Mouse (Mus musculus) liver, embryonic 14.5 days (tissue): ENCODE results near the gene Olfr709-ps1. TPM values are rescaled to one million over a fixed set of nuclear protein-coding genes. Genes with fewer than 3 reads are reported as not detected.
"Not testable (repeated sequence)": the region's sequence is repeated elsewhere in the genome, so short reads cannot be mapped to it uniquely, and the experiment has no call there.

Experiments
- ATAC-seq: fragments of 200-750 bp; cut with Nextera tagmentation; 2 replicates; pipeline ENCODE4 v1.8.0; 2017; ENCODE audit warnings: moderate number of reproducible peaks, mild to moderate bottlenecking, moderate library complexity; ENCODE audit not compliant: insufficient read depth
- DNase-seq, 3 experiments: peaks; one replicate each; pipeline ENCODE4 v3.0.0-alpha.2; 2012 to 2013; ENCODE audit warnings: low read depth in 3 of 3, low spot score in 3 of 3
- H3K27ac ChIP-seq: fragments of 300-500 bp; sonication (generic); 2 replicates; pipeline ENCODE4 v1.5.1; 2014; ENCODE audit warnings: moderate library complexity, mild to moderate bottlenecking, control low read depth, inconsistent platforms
- H3K27me3 ChIP-seq: fragments of 300-500 bp; sonication (generic); 2 replicates; pipeline ENCODE4 v1.6.1; 2014; ENCODE audit warnings: mild to moderate bottlenecking, low read length, moderate library complexity; ENCODE audit not compliant: control insufficient read depth, insufficient read depth
- H3K36me3 ChIP-seq: fragments of 300-500 bp; sonication (generic); replicated peaks from 2 replicates; pipeline ENCODE4 v1.6.1; 2014; ENCODE audit warnings: low read depth; ENCODE audit not compliant: control insufficient read depth, insufficient read depth
- H3K4me1 ChIP-seq, 2 experiments: fragments of 200-500 bp in 1 of 2; fragments of 300-500 bp in 1 of 2; sonication (generic) in 1 of 2; replicated peaks; 2 replicates each; pipeline ENCODE4 v1.6.1; 2012 to 2014; ENCODE audit warnings: antibody characterized with exemption in 1 of 2, inconsistent platforms in 1 of 2, low read length in 1 of 2; ENCODE audit not compliant: control insufficient read depth in 2 of 2, insufficient read depth in 2 of 2
- H3K4me2 ChIP-seq: fragments of 300-500 bp; sonication (generic); 2 replicates; pipeline ENCODE4 v1.6.1; 2014; ENCODE audit warnings: low read depth, mild to moderate bottlenecking, control low read depth, moderate library complexity
- H3K4me3 ChIP-seq, 2 experiments: fragments of 200-500 bp in 1 of 2; fragments of 300-500 bp in 1 of 2; sonication (generic) in 1 of 2; 2 replicates each; pipeline ENCODE4 v1.5.1; 2012 to 2014; ENCODE audit warnings: low read depth in 2 of 2, low read length in 2 of 2, mild to moderate bottlenecking in 2 of 2, control low read depth in 1 of 2, inconsistent platforms in 1 of 2, moderate library complexity in 1 of 2; ENCODE audit not compliant: insufficient read depth in 1 of 2
- H3K9ac ChIP-seq: fragments of 300-500 bp; sonication (generic); replicated peaks from 2 replicates; pipeline ENCODE4 v1.6.1; 2014; ENCODE audit warnings: mild to moderate bottlenecking, control low read depth, moderate library complexity
- H3K9me3 ChIP-seq: fragments of 300-500 bp; sonication (generic); 2 replicates; pipeline ENCODE4 v1.6.1; 2016; ENCODE audit warnings: low read length, mixed read lengths; ENCODE audit not compliant: control insufficient read depth
- CTCF ChIP-seq: IDR thresholded peaks from 2 replicates; pipeline ENCODE4 v1.5.1; 2016; ENCODE audit warnings: antibody characterized with exemption, low read depth, control low read depth
- EP300 ChIP-seq: IDR thresholded peaks from 2 replicates; pipeline ENCODE4 v1.6.1; 2016; ENCODE audit warnings: antibody characterized with exemption, low read depth
- WGBS: fragments of 180-500 bp; shearing (Covaris S2); extraction: QIAGEN DNeasy Blood & Tissue Kit; methylation state at CpG from one replicate; pipeline ENCODE4 v1.1.7; 2014; ENCODE audit not compliant: insufficient replicate concordance; 5-methylcytosine and 5-hydroxymethylcytosine counted together
- polyA plus RNA-seq, 2 experiments: library from polyadenylated mRNA; depleted of rRNA in 1 of 2; stranded (reverse) in 1 of 2; unstranded in 1 of 2; fragments of >200 nt; fragmentation: Nextera tagmentation in 1 of 2; extraction: Ambion mirVana in 1 of 2; gene quantifications; 2 replicates each; pipeline versions ENCODE4 v1.2.1 to v1.2.3; 2012 to 2014

Olfr709-ps1 gene
- polyA plus RNA-seq, 2 experiments, result not detected

DNA sequence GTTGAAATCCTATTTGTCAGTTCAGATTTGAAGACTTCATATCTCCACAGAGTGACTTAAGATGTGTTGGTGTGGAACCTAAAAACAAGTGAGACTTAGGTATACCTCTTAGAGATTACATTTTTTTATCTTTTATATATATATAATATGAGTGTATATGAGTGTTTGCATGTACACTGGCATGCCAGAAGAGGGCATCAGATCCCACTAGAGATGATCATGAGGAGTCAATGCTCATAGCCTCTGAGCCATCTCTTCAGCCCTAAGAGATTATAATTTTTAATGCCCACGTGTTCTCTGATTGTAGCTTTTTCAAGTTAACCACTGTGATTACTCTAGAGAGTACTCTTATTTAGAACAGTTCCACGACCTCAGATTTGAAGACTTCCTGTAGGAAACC is 24.3 kb downstream of the Olfr709-ps1 start, which contains the start of gene Olfr1532-ps1:
TSS of gene Olfr1532-ps1 (plus strand) at position 326 of the 400 bp plus-strand sequence.
- WGBS, result 20% methylated on average over 2 of the region's 2 CpGs

GRCm38 (mm10) chr7:106901141-106901540 is 30.9 kb downstream of the Olfr709-ps1 start, which contains the start of gene Olfr707:
Gene Olfr707 (minus strand): TSS chr7:106901241.
- not testable (repeated sequence) for H3K4me2 ChIP-seq, H3K9ac ChIP-seq, DNase-seq, H3K27me3 ChIP-seq, H3K4me3 ChIP-seq, H3K9me3 ChIP-seq, H3K4me1 ChIP-seq, H3K36me3 ChIP-seq, H3K27ac ChIP-seq, ATAC-seq
- WGBS, result 58% methylated on average over 3 of the region's 3 CpGs

More for the DNA sequence above, 24.3 kb downstream of the Olfr709-ps1 start, which contains the start of gene Olfr1532-ps1:
- ATAC-seq, result no peak
- no peak for DNase-seq
- Histone ChIP-seq H3K27ac (no peak within 1 kb of the TSS), H3K4me1 (no peaks in the 10 kb centered on the region), H3K36me3 (no peaks in the 10 kb centered on the region), H3K4me3 (no peak within 1 kb of the TSS), H3K9me3 (no peaks in the 10 kb centered on the region), H3K9ac (no peak within 1 kb of the TSS), H3K27me3 (no peaks in the 10 kb centered on the region), H3K4me2 (no peak within 1 kb of the TSS)
- TF ChIP-seq EP300 (no peak), CTCF (no peak)

DNA sequence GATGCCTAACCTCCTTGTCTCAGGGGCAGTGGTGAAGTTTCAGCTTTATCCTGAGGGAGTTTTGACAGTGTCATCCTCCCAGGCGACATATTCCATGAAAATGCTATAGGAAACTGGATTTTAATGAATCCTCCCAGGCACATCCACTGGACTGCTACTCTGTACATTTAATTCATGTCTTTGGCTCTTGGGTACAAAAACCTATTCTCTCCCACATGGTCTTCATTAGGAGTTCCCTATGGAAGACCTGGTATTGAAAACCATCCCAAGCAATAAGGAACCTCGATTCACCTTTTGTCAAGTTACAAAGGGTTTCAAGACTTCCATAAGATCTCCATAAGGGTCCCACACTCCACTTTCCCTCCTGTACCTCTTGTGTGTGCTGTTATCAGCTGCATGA is 44.0 kb downstream of the Olfr709-ps1 start, which contains the start of gene Olfr706:
TSS of gene Olfr706 (minus strand) at position 101 of the 400 bp plus-strand sequence.
- no peaks in the 10 kb centered on the region for H3K4me1 ChIP-seq
- H3K27ac ChIP-seq, result no peak within 1 kb of the TSS
- 64% methylated on average over 2 of the region's 2 CpGs for WGBS
- ATAC-seq, result no peak
- DNase-seq, result no peak
- H3K9ac ChIP-seq, result no peak within 1 kb of the TSS
- no peak within 1 kb of the TSS for H3K4me3 ChIP-seq
- TF ChIP-seq CTCF (no peak), EP300 (no peak)
- H3K9me3 ChIP-seq, result no peaks in the 10 kb centered on the region
- no peaks in the 10 kb centered on the region for H3K36me3 ChIP-seq
- H3K4me2 ChIP-seq, result no peak within 1 kb of the TSS
- H3K27me3 ChIP-seq, result no peaks in the 10 kb centered on the region

GRCm38 (mm10) chr7:106876791-106877190 is 55.2 kb downstream of the Olfr709-ps1 start, which contains the start of gene Olfr705:
Gene Olfr705 (minus strand): TSS chr7:106876891.
- WGBS, result 57% methylated on average over 3 of the region's 3 CpGs

More at GRCm38 (mm10) chr7:106876791-106877190, 55.2 kb downstream of the Olfr709-ps1 start, which contains the start of gene Olfr705:
- Histone ChIP-seq H3K27ac (no peak within 1 kb of the TSS), H3K27me3 (no peaks in the 10 kb centered on the region), H3K4me3 (no peak within 1 kb of the TSS), H3K36me3 (no peaks in the 10 kb centered on the region), H3K9me3 (no peaks in the 10 kb centered on the region), H3K4me2 (no peak within 1 kb of the TSS), H3K4me1 (no peaks in the 10 kb centered on the region), H3K9ac (no peak within 1 kb of the TSS)
- ATAC-seq (no peak), DNase-seq (no peak)
- TF ChIP-seq EP300, result no peak
- TF ChIP-seq CTCF, result no peak

Other genes starting within 250 kb of the Olfr709-ps1 start
- gene Olfr694, start 240.4 kb downstream of the Olfr709-ps1 start, polyA plus RNA-seq (2012; rRNA removed), result not detected in 2 replicates
- gene Olfr694, start 240.4 kb downstream of the Olfr709-ps1 start, polyA plus RNA-seq (2014; fragmentation: Nextera tagmentation; extraction: Ambion mirVana), result not detected in 2 replicates
- not detected in 2 replicates for gene Olfr695, start 215.8 kb downstream of the Olfr709-ps1 start, polyA plus RNA-seq (2012; rRNA removed)
- gene Olfr695, start 215.8 kb downstream of the Olfr709-ps1 start, polyA plus RNA-seq (2014; fragmentation: Nextera tagmentation; extraction: Ambion mirVana), result not detected in 2 replicates
- gene Olfr697, start 189.8 kb downstream of the Olfr709-ps1 start, polyA plus RNA-seq (2012; rRNA removed), result not detected in 2 replicates
- gene Olfr697, start 189.8 kb downstream of the Olfr709-ps1 start, polyA plus RNA-seq (2014; fragmentation: Nextera tagmentation; extraction: Ambion mirVana), result not detected in 2 replicates
- gene Olfr698, start 176.8 kb downstream of the Olfr709-ps1 start, polyA plus RNA-seq (2012; rRNA removed), result not detected in 2 replicates
- gene Olfr698, start 176.8 kb downstream of the Olfr709-ps1 start, polyA plus RNA-seq (2014; fragmentation: Nextera tagmentation; extraction: Ambion mirVana), result not detected in 2 replicates
- gene Olfr699, start 139.0 kb downstream of the Olfr709-ps1 start, polyA plus RNA-seq (2012; rRNA removed), result not detected in 2 replicates
- not detected in 2 replicates for gene Olfr699, start 139.0 kb downstream of the Olfr709-ps1 start, polyA plus RNA-seq (2014; fragmentation: Nextera tagmentation; extraction: Ambion mirVana)
- not detected in 2 replicates for gene Olfr700, start 123.4 kb downstream of the Olfr709-ps1 start, polyA plus RNA-seq (2012; rRNA removed)
- gene Olfr700, start 123.4 kb downstream of the Olfr709-ps1 start, polyA plus RNA-seq (2014; fragmentation: Nextera tagmentation; extraction: Ambion mirVana), result not detected in 2 replicates
- not detected in 2 replicates for gene Olfr701, start 118.1 kb downstream of the Olfr709-ps1 start, polyA plus RNA-seq (2012; rRNA removed)
- gene Olfr701, start 118.1 kb downstream of the Olfr709-ps1 start, polyA plus RNA-seq (2014; fragmentation: Nextera tagmentation; extraction: Ambion mirVana), result not detected in 2 replicates
- gene Olfr702, start 98.3 kb downstream of the Olfr709-ps1 start, polyA plus RNA-seq (2012; rRNA removed), result not detected in 2 replicates
- not detected in 2 replicates for gene Olfr702, start 98.3 kb downstream of the Olfr709-ps1 start, polyA plus RNA-seq (2014; fragmentation: Nextera tagmentation; extraction: Ambion mirVana)
- not detected in 2 replicates for gene Olfr703, start 88.9 kb downstream of the Olfr709-ps1 start, polyA plus RNA-seq (2012; rRNA removed)
- gene Olfr703, start 88.9 kb downstream of the Olfr709-ps1 start, polyA plus RNA-seq (2014; fragmentation: Nextera tagmentation; extraction: Ambion mirVana), result not detected in 2 replicates
- not detected in 2 replicates for gene Olfr704, start 69.0 kb downstream of the Olfr709-ps1 start, polyA plus RNA-seq (2012; rRNA removed)
- gene Olfr704, start 69.0 kb downstream of the Olfr709-ps1 start, polyA plus RNA-seq (2014; fragmentation: Nextera tagmentation; extraction: Ambion mirVana), result not detected in 2 replicates
- not detected in 2 replicates for gene Olfr705, start 55.3 kb downstream of the Olfr709-ps1 start, polyA plus RNA-seq (2012; rRNA removed)
- not detected in 2 replicates for gene Olfr705, start 55.3 kb downstream of the Olfr709-ps1 start, polyA plus RNA-seq (2014; fragmentation: Nextera tagmentation; extraction: Ambion mirVana)
- not detected in 2 replicates for gene Olfr706, start 44.1 kb downstream of the Olfr709-ps1 start, polyA plus RNA-seq (2012; rRNA removed)
- not detected in 2 replicates for gene Olfr706, start 44.1 kb downstream of the Olfr709-ps1 start, polyA plus RNA-seq (2014; fragmentation: Nextera tagmentation; extraction: Ambion mirVana)
- gene Olfr707, start 31.0 kb downstream of the Olfr709-ps1 start, polyA plus RNA-seq (2012; rRNA removed), result not detected in 2 replicates
- not detected in 2 replicates for gene Olfr707, start 31.0 kb downstream of the Olfr709-ps1 start, polyA plus RNA-seq (2014; fragmentation: Nextera tagmentation; extraction: Ambion mirVana)
- gene Olfr1532-ps1, start 24.2 kb downstream of the Olfr709-ps1 start, polyA plus RNA-seq (2012; rRNA removed), result not detected in 2 replicates
- gene Olfr1532-ps1, start 24.2 kb downstream of the Olfr709-ps1 start, polyA plus RNA-seq (2014; fragmentation: Nextera tagmentation; extraction: Ambion mirVana), result not detected in 2 replicates
- not detected in 2 replicates for gene Olfr710, start 16.1 kb upstream of the Olfr709-ps1 start, polyA plus RNA-seq (2012; rRNA removed)
- not detected in 2 replicates for gene Olfr710, start 16.1 kb upstream of the Olfr709-ps1 start, polyA plus RNA-seq (2014; fragmentation: Nextera tagmentation; extraction: Ambion mirVana)
- gene Olfr6, start 31.7 kb upstream of the Olfr709-ps1 start, polyA plus RNA-seq (2012; rRNA removed), result not detected in 2 replicates
- gene Olfr6, start 31.7 kb upstream of the Olfr709-ps1 start, polyA plus RNA-seq (2014; fragmentation: Nextera tagmentation; extraction: Ambion mirVana), result not detected in 2 replicates
- gene Olfr711, start 43.2 kb upstream of the Olfr709-ps1 start, polyA plus RNA-seq (2012; rRNA removed), result not detected in 2 replicates
- gene Olfr711, start 43.2 kb upstream of the Olfr709-ps1 start, polyA plus RNA-seq (2014; fragmentation: Nextera tagmentation; extraction: Ambion mirVana), result not detected in 2 replicates
- gene Olfr2, start 73.9 kb upstream of the Olfr709-ps1 start, polyA plus RNA-seq (2012; rRNA removed), result not detected in 2 replicates
- gene Olfr2, start 73.9 kb upstream of the Olfr709-ps1 start, polyA plus RNA-seq (2014; fragmentation: Nextera tagmentation; extraction: Ambion mirVana), result not detected in 2 replicates
- not detected in 2 replicates for gene Olfr713, start 99.0 kb upstream of the Olfr709-ps1 start, polyA plus RNA-seq (2012; rRNA removed)
- gene Olfr713, start 99.0 kb upstream of the Olfr709-ps1 start, polyA plus RNA-seq (2014; fragmentation: Nextera tagmentation; extraction: Ambion mirVana), result not detected in 2 replicates
- gene Olfr714, start 138.8 kb upstream of the Olfr709-ps1 start, polyA plus RNA-seq (2012; rRNA removed), result not detected in 2 replicates
- gene Olfr714, start 138.8 kb upstream of the Olfr709-ps1 start, polyA plus RNA-seq (2014; fragmentation: Nextera tagmentation; extraction: Ambion mirVana), result not detected in 2 replicates
- not detected in 2 replicates for gene Olfr17, start 161.0 kb upstream of the Olfr709-ps1 start, polyA plus RNA-seq (2012; rRNA removed)
- gene Olfr17, start 161.0 kb upstream of the Olfr709-ps1 start, polyA plus RNA-seq (2014; fragmentation: Nextera tagmentation; extraction: Ambion mirVana), result not detected in 2 replicates
- gene Olfr715b, start 178.2 kb upstream of the Olfr709-ps1 start, polyA plus RNA-seq (2012; rRNA removed), result not detected in 2 replicates
- gene Olfr715b, start 178.2 kb upstream of the Olfr709-ps1 start, polyA plus RNA-seq (2014; fragmentation: Nextera tagmentation; extraction: Ambion mirVana), result not detected in 2 replicates
- gene Olfr715, start 198.9 kb upstream of the Olfr709-ps1 start, polyA plus RNA-seq (2012; rRNA removed), result not detected in 2 replicates
- gene Olfr715, start 198.9 kb upstream of the Olfr709-ps1 start, polyA plus RNA-seq (2014; fragmentation: Nextera tagmentation; extraction: Ambion mirVana), result not detected in 2 replicates
- not detected in 2 replicates for gene Olfr716, start 206.1 kb upstream of the Olfr709-ps1 start, polyA plus RNA-seq (2012; rRNA removed)
- not detected in 2 replicates for gene Olfr716, start 206.1 kb upstream of the Olfr709-ps1 start, polyA plus RNA-seq (2014; fragmentation: Nextera tagmentation; extraction: Ambion mirVana)
- gene Nlrp14, start 234.8 kb upstream of the Olfr709-ps1 start, polyA plus RNA-seq (2012; rRNA removed), result not detected in 2 replicates
- not detected in 2 replicates for gene Nlrp14, start 234.8 kb upstream of the Olfr709-ps1 start, polyA plus RNA-seq (2014; fragmentation: Nextera tagmentation; extraction: Ambion mirVana)